Mouse (Mus musculus): ENCODE measurements around the gene Man1b1.
A peak's percentile ranks its signal among the peaks of the same experiment; 100 is the strongest.

Man1b1 gene

GRCm38 (mm10) chr2:25305587-25306359 lies 26.4 kb upstream of the Man1b1 start:
- DNase-seq (ENCODE audit: low spot score in 2 of 2) = no peak

- DNase-seq (ENCODE audit: low spot score in 2 of 2) = no peak
Observed at GRCm38 (mm10) chr2:25310180-25310579, 22.0 kb upstream of the Man1b1 start.

- DNase-seq (ENCODE audit: low spot score in 2 of 2) = no peak
Observed at GRCm38 (mm10) chr2:25310969-25311368, 21.2 kb upstream of the Man1b1 start.

- no peak for DNase-seq (ENCODE audit: low spot score in 2 of 2)
Observed at GRCm38 (mm10) chr2:25311491-25311891, 20.6 kb upstream of the Man1b1 start.

GRCm38 (mm10) chr2:25318119-25318966 lies 13.8 kb upstream of the Man1b1 start:
- peak in 1 of 2 experiments; percentile 64 for DNase-seq (ENCODE audit: low spot score in 2 of 2)

- peak; percentile 80 to 92 for DNase-seq (ENCODE audit: low spot score in 2 of 2)
Observed at GRCm38 (mm10) chr2:25318971-25319773, 13.0 kb upstream of the Man1b1 start, which contains the start of gene Grin1. TSS of gene Grin1 (minus strand) at chr2:25319187.

- DNase-seq (ENCODE audit: low spot score in 2 of 2) = no peak
Observed at GRCm38 (mm10) chr2:25320084-25320483, 12.1 kb upstream of the Man1b1 start.

- DNase-seq (ENCODE audit: low spot score in 2 of 2) = no peak
Observed at GRCm38 (mm10) chr2:25326036-25326435, 6.1 kb upstream of the Man1b1 start.

GRCm38 (mm10) chr2:25328440-25328839 lies 3.7 kb upstream of the Man1b1 start:
- no peak for DNase-seq (ENCODE audit: low spot score in 2 of 2)

- DNase-seq (ENCODE audit: low spot score in 2 of 2) = no peak
Observed at GRCm38 (mm10) chr2:25331470-25331869, 668 bp upstream of the Man1b1 start.

GRCm38 (mm10) chr2:25333569-25333968 lies 1.4 kb downstream of the Man1b1 start:
- no peak for DNase-seq (ENCODE audit: low spot score in 2 of 2)

GRCm38 (mm10) chr2:25338303-25338702 lies 6.2 kb downstream of the Man1b1 start:
- no peak for DNase-seq (ENCODE audit: low spot score in 2 of 2)

- no peak for DNase-seq (ENCODE audit: low spot score in 2 of 2)
Observed at GRCm38 (mm10) chr2:25348162-25348561, 16.0 kb downstream of the Man1b1 start.

GRCm38 (mm10) chr2:25349499-25349898 lies 17.4 kb downstream of the Man1b1 start:
- no peak for DNase-seq (ENCODE audit: low spot score in 2 of 2)

- no peak for DNase-seq (ENCODE audit: low spot score in 2 of 2)
Observed at GRCm38 (mm10) chr2:25350701-25351100, 18.6 kb downstream of the Man1b1 start.

- DNase-seq (ENCODE audit: low spot score in 2 of 2) = no peak
Observed at GRCm38 (mm10) chr2:25354211-25354610, 22.1 kb downstream of the Man1b1 start.

- no peak for DNase-seq (ENCODE audit: low spot score in 2 of 2)
Observed at GRCm38 (mm10) chr2:25355419-25356066, 23.4 kb downstream of the Man1b1 start.

GRCm38 (mm10) chr2:25356208-25357079 lies 24.3 kb downstream of the Man1b1 start, which contains the start of gene Dpp7:
TSS of gene Dpp7 (minus strand) at chr2:25356359.
- peak; percentile 67 to 86 for DNase-seq (ENCODE audit: low spot score in 2 of 2)

- DNase-seq (ENCODE audit: low spot score in 2 of 2) = no peak
Observed at GRCm38 (mm10) chr2:25359848-25360247, 27.7 kb downstream of the Man1b1 start.

- no peak for DNase-seq (ENCODE audit: low spot score in 2 of 2)
Observed at GRCm38 (mm10) chr2:25363478-25364178, 31.5 kb downstream of the Man1b1 start.
